Mouse (Mus musculus) CH12.LX (cell line): ENCODE measurements around the gene Adra2c.

Experiments used
- CHD2 ChIP-seq: IDR thresholded peaks from 2 replicates; pipeline ENCODE4 v1.6.1; 2011; ENCODE audit warnings: low read length, improper control_type of control experiment
- CTCF ChIP-seq, 2 experiments: IDR thresholded peaks in 1 of 2; conservative IDR thresholded peaks in 1 of 2; 2 replicates each; pipeline ENCODE4 v1.5.1; 2011 to 2012; ENCODE audit warnings: low read depth in 2 of 2, low read length in 2 of 2, improper control_type of control experiment in 1 of 2, inconsistent platforms in 1 of 2, mild to moderate bottlenecking in 1 of 2, moderate library complexity in 1 of 2
- EP300 ChIP-seq: IDR thresholded peaks from 2 replicates; pipeline ENCODE4 v1.6.1; 2011; ENCODE audit warnings: low read length, improper control_type of control experiment
- GABPA ChIP-seq: IDR thresholded peaks from 2 replicates; pipeline ENCODE4 v1.6.1; 2012; ENCODE audit warnings: low read depth, low read length, improper control_type of control experiment, inconsistent platforms; ENCODE audit not compliant: insufficient replicate concordance
- MAFK ChIP-seq: IDR thresholded peaks from 2 replicates; pipeline ENCODE4 v1.6.1; 2011; ENCODE audit warnings: low read length, improper control_type of control experiment; ENCODE audit not compliant: insufficient replicate concordance
- MAZ ChIP-seq: IDR thresholded peaks from 2 replicates; pipeline ENCODE4 v1.6.1; 2012; ENCODE audit warnings: low read depth, mild to moderate bottlenecking, inconsistent platforms, low read length, improper control_type of control experiment, moderate library complexity
- MEF2A ChIP-seq: IDR thresholded peaks from 2 replicates; pipeline ENCODE4 v1.6.1; 2014; ENCODE audit warnings: low read depth, mild to moderate bottlenecking, inconsistent platforms, low read length, improper control_type of control experiment, borderline replicate concordance
- PAX5 ChIP-seq: IDR thresholded peaks from 2 replicates; pipeline ENCODE4 v1.6.1; 2012; ENCODE audit warnings: low read length, inconsistent platforms, mixed read lengths
- POLR2A ChIP-seq: IDR thresholded peaks from 2 replicates; pipeline ENCODE4 v1.6.1; 2011; ENCODE audit warnings: low read depth, mild to moderate bottlenecking, improper control_type of control experiment, low read length
- USF1 ChIP-seq: IDR thresholded peaks from 2 replicates; pipeline ENCODE4 v1.6.1; 2014; ENCODE audit warnings: low read depth, mild to moderate bottlenecking, inconsistent platforms, low read length, improper control_type of control experiment
- USF2 ChIP-seq: conservative IDR thresholded peaks from 2 replicates; pipeline ENCODE4 v1.6.1; 2011; ENCODE audit warnings: low read depth, low read length, improper control_type of control experiment
- ZC3H11A ChIP-seq: IDR thresholded peaks from 2 replicates; pipeline ENCODE4 v1.6.1; 2012; ENCODE audit warnings: low read depth, mild to moderate bottlenecking, inconsistent platforms, low read length, improper control_type of control experiment
- ZNF384 ChIP-seq: IDR thresholded peaks from 2 replicates; pipeline ENCODE4 v1.6.1; 2012; ENCODE audit warnings: low read depth, low read length, improper control_type of control experiment, inconsistent platforms

GRCm38 (mm10) chr5:35254964-35255716 lies 23.0 kb upstream of the Adra2c start:
- TF ChIP-seq ZC3H11A (no peak), CTCF (conservative IDR thresholded peaks at IDR 0.05 in 1 of 2, IDR thresholded peaks at IDR 0.05 in 1 of 2; ENCODE audit: low read depth in 2 of 2, low read length in 2 of 2) (no peak), CHD2 (no peak), GABPA (no peak), MAFK (no peak), MEF2A (no peak), POLR2A (no peak), USF1 (no peak), PAX5 (no peak), MAZ (no peak), USF2 (no peak), EP300 (no peak), ZNF384 (no peak)
